Mouse (Mus musculus): ENCODE measurements around the gene Denr.

DNA sequence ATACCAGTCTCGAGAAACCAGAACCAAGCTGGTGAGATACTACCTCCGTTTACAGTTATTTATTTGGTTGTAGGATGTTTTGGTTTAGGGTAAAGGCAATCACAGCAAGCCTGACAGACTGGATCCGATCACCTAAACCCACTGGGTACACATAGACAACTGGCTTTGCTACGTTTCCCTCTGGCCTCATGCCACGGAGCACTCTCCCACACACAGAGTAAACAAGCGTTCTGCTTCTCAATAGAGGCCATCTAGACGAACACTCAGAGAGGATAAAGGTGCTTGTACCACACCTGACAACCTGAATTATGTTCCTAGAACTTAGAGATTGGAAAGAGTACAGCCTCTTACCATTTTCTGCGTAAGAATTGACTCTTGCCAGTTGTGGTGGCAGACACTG lies 53.2 kb downstream of the Denr start:
- TF ChIP-seq EP300 (optimal IDR thresholded peaks at IDR 0.05) (no peak), CTCF (IDR thresholded peaks at IDR 0.05; ENCODE audit: low read depth) (no peak)

Measured in stomach, postnatal 0 days (tissue).